Mouse (Mus musculus): ENCODE measurements around the gene Rwdd4a. TPM values are rescaled to one million over a fixed set of nuclear protein-coding genes. Genes with fewer than 3 reads are reported as not detected.

Gene Rwdd4a
- polyA plus RNA-seq (2014; fragmentation: Nextera tagmentation; extraction: Ambion mirVana) = 45.0 and 46.2 TPM in 2 replicates

GRCm38 (mm10) chr8:47533344-47534125 lies at the start of gene Rwdd4a, which contains the start of gene Trappc11:
TSS of gene Rwdd4a (plus strand) at chr8:47533664.
TSS of gene Trappc11 (minus strand) at chr8:47533470.
- Histone ChIP-seq H3K4me1 (ENCODE audit: control insufficient read depth, insufficient read depth, low read length) (peaks cover 6% of the 10 kb centered on the region; the same call in 1 of the 2 replicates), H3K27me3 (ENCODE audit: control insufficient read depth, insufficient read depth, low read length) (no peaks in the 10 kb centered on the region), H3K36me3 (ENCODE audit: control insufficient read depth, insufficient read depth, low read length) (no peaks in the 10 kb centered on the region), H3K4me3 (ENCODE audit: low read depth, low read length) (peak within 1 kb of the TSS; percentile 77), H3K4me2 (ENCODE audit: low read depth) (peak within 1 kb of the TSS; percentile 73), H3K9me3 (ENCODE audit: control insufficient read depth, low read length) (no peaks in the 10 kb centered on the region), H3K27ac (ENCODE audit: low read depth, low read length) (peak within 1 kb of the TSS; percentile 15; the same call in 1 of the 2 replicates), H3K9ac (ENCODE audit: low read length) (peak within 1 kb of the TSS; percentile 82)
- DNase-seq (ENCODE audit: low spot score) = peak; percentile 96
- WGBS = under 1% methylated on average over 65 of the region's 65 CpGs
- peak; percentile 100 for ATAC-seq (ENCODE audit: insufficient read depth, low FRiP score, low TSS enrichment)

DNA sequence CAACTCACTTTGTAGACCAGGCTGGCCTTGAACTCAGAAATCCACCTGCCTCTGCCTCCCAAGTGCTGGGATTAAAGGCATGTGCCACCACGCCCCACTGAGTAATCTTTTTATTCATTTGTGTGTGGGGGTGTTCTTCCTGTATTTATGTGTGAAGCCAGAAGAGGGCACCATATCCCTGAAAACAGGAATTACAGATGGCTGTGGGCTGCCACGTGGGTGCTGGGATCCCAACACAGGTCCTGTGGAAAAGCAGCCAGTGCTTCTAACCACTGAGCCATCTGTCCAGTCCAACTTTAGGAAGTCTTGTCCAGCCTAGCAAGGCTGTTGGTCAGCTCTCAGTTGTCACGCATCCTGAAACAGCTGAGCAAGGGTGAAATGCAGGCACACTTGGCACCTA lies 46.2 kb upstream of the Rwdd4a start:
- no peak overlapping the region for H3K4me3 ChIP-seq (ENCODE audit: low read depth, low read length)
- H3K27ac ChIP-seq (ENCODE audit: low read depth, low read length) = no peak overlapping the region
- H3K27me3 ChIP-seq (ENCODE audit: control insufficient read depth, insufficient read depth, low read length) = no peaks in the 10 kb centered on the region
- no peak for ATAC-seq (ENCODE audit: insufficient read depth, low FRiP score, low TSS enrichment)
- no peak overlapping the region for H3K4me2 ChIP-seq (ENCODE audit: low read depth)
- WGBS = 94% methylated on average over 3 of the region's 3 CpGs
- H3K9me3 ChIP-seq (ENCODE audit: control insufficient read depth, low read length) = 0 out of 2 replicates have a peak, but pooled peaks cover 3% of the 10 kb centered on the region
- H3K9ac ChIP-seq (ENCODE audit: low read length) = no peak overlapping the region
- H3K4me1 ChIP-seq (ENCODE audit: control insufficient read depth, insufficient read depth, low read length) = no peaks in the 10 kb centered on the region
- no peaks in the 10 kb centered on the region for H3K36me3 ChIP-seq (ENCODE audit: control insufficient read depth, insufficient read depth, low read length)
- no peak for DNase-seq (ENCODE audit: low spot score)

GRCm38 (mm10) chr8:47493106-47493505 lies 40.4 kb upstream of the Rwdd4a start:
- Histone ChIP-seq H3K4me1 (ENCODE audit: control insufficient read depth, insufficient read depth, low read length) (no peaks in the 10 kb centered on the region), H3K4me2 (ENCODE audit: low read depth) (no peak overlapping the region), H3K4me3 (ENCODE audit: low read depth, low read length) (no peak overlapping the region), H3K27ac (ENCODE audit: low read depth, low read length) (no peak overlapping the region), H3K9ac (ENCODE audit: low read length) (no peak overlapping the region), H3K9me3 (ENCODE audit: control insufficient read depth, low read length) (no peaks in the 10 kb centered on the region), H3K36me3 (ENCODE audit: control insufficient read depth, insufficient read depth, low read length) (peaks cover 9% of the 10 kb centered on the region), H3K27me3 (ENCODE audit: control insufficient read depth, insufficient read depth, low read length) (no peaks in the 10 kb centered on the region)
- WGBS = 90% methylated on average over 12 of the region's 12 CpGs
- ATAC-seq (ENCODE audit: insufficient read depth, low FRiP score, low TSS enrichment) (no peak), DNase-seq (ENCODE audit: low spot score) (no peak)

GRCm38 (mm10) chr8:47494602-47495153 lies 38.8 kb upstream of the Rwdd4a start:
- Histone ChIP-seq H3K4me2 (ENCODE audit: low read depth) (no peak overlapping the region), H3K4me3 (ENCODE audit: low read depth, low read length) (no peak overlapping the region), H3K36me3 (ENCODE audit: control insufficient read depth, insufficient read depth, low read length) (peaks cover 12% of the 10 kb centered on the region), H3K27me3 (ENCODE audit: control insufficient read depth, insufficient read depth, low read length) (no peaks in the 10 kb centered on the region), H3K27ac (ENCODE audit: low read depth, low read length) (no peak overlapping the region), H3K9ac (ENCODE audit: low read length) (no peak overlapping the region), H3K9me3 (ENCODE audit: control insufficient read depth, low read length) (no peaks in the 10 kb centered on the region), H3K4me1 (ENCODE audit: control insufficient read depth, insufficient read depth, low read length) (no peaks in the 10 kb centered on the region)
- WGBS = 88% methylated on average over 12 of the region's 12 CpGs
- DNase-seq (ENCODE audit: low spot score) = no peak
- ATAC-seq (ENCODE audit: insufficient read depth, low FRiP score, low TSS enrichment) = no peak

GRCm38 (mm10) chr8:47495428-47495827 lies 38.0 kb upstream of the Rwdd4a start:
- DNase-seq (ENCODE audit: low spot score) = no peak
- Histone ChIP-seq H3K27ac (ENCODE audit: low read depth, low read length) (no peak overlapping the region), H3K9me3 (ENCODE audit: control insufficient read depth, low read length) (no peaks in the 10 kb centered on the region), H3K9ac (ENCODE audit: low read length) (no peak overlapping the region), H3K4me3 (ENCODE audit: low read depth, low read length) (no peak overlapping the region), H3K36me3 (ENCODE audit: control insufficient read depth, insufficient read depth, low read length) (peaks cover 13% of the 10 kb centered on the region), H3K27me3 (ENCODE audit: control insufficient read depth, insufficient read depth, low read length) (no peaks in the 10 kb centered on the region), H3K4me1 (ENCODE audit: control insufficient read depth, insufficient read depth, low read length) (no peaks in the 10 kb centered on the region), H3K4me2 (ENCODE audit: low read depth) (no peak overlapping the region)
- 90% methylated on average over 6 of the region's 6 CpGs for whole genome bisulfite sequencing
- no peak for ATAC-seq (ENCODE audit: insufficient read depth, low FRiP score, low TSS enrichment)

DNA sequence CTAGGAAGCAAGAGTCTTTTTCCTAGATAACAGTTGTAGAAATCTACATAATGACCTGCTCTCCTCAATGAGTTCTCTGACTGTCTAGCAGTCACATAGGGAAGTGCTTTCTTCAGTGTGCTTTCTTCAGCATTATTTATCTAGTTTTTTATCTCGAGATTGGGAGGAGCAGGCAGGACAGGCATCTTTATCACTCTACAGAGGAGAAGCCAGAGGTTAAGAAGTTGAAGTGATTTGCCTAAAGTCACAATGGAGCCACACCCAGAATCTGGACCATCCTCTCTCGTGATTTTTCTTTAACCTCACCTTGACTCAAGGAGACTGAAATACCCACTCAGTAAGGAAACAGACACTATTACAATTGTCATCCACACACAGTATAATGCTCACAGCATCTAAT lies 31.5 kb upstream of the Rwdd4a start:
- no peak overlapping the region for H3K4me2 ChIP-seq (ENCODE audit: low read depth)
- WGBS = 84% methylated on average over 2 of the region's 2 CpGs

DNA sequence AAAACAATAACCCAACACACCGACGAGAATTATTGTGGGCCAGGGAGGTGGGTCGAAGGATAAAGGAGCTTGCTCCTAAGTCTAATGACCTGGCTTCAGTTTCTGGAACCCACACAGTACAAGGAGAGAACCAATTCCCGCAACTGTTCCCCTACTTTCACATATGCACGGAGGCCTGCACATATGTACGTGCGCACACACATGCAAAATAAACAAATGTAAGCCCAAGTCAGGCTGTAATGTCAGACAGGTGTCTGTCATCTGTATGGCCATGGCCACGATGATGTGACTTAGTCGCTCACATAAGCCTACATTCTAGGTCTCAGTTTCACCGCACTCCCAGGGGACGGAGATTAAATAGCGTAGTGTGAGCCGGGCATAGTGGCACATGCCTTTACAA lies 30.9 kb upstream of the Rwdd4a start:
- Histone ChIP-seq H3K4me3 (ENCODE audit: low read depth, low read length) (no peak overlapping the region), H3K27ac (ENCODE audit: low read depth, low read length) (no peak overlapping the region), H3K27me3 (ENCODE audit: control insufficient read depth, insufficient read depth, low read length) (no peaks in the 10 kb centered on the region), H3K4me2 (ENCODE audit: low read depth) (no peak overlapping the region), H3K4me1 (ENCODE audit: control insufficient read depth, insufficient read depth, low read length) (no peaks in the 10 kb centered on the region), H3K9me3 (ENCODE audit: control insufficient read depth, low read length) (no peaks in the 10 kb centered on the region), H3K9ac (ENCODE audit: low read length) (no peak overlapping the region), H3K36me3 (ENCODE audit: control insufficient read depth, insufficient read depth, low read length) (peaks cover 12% of the 10 kb centered on the region)
- 95% methylated on average over 13 of the region's 13 CpGs for WGBS
- DNase-seq (ENCODE audit: low spot score) (no peak), ATAC-seq (ENCODE audit: insufficient read depth, low FRiP score, low TSS enrichment) (no peak)

More for the DNA sequence above, 31.5 kb upstream of the Rwdd4a start:
- Histone ChIP-seq H3K36me3 (ENCODE audit: control insufficient read depth, insufficient read depth, low read length) (peaks cover 12% of the 10 kb centered on the region), H3K4me1 (ENCODE audit: control insufficient read depth, insufficient read depth, low read length) (no peaks in the 10 kb centered on the region), H3K4me3 (ENCODE audit: low read depth, low read length) (no peak overlapping the region), H3K9ac (ENCODE audit: low read length) (no peak overlapping the region), H3K27me3 (ENCODE audit: control insufficient read depth, insufficient read depth, low read length) (no peaks in the 10 kb centered on the region), H3K9me3 (ENCODE audit: control insufficient read depth, low read length) (no peaks in the 10 kb centered on the region), H3K27ac (ENCODE audit: low read depth, low read length) (no peak overlapping the region)
- ATAC-seq (ENCODE audit: insufficient read depth, low FRiP score, low TSS enrichment) (no peak), DNase-seq (ENCODE audit: low spot score) (no peak)

DNA sequence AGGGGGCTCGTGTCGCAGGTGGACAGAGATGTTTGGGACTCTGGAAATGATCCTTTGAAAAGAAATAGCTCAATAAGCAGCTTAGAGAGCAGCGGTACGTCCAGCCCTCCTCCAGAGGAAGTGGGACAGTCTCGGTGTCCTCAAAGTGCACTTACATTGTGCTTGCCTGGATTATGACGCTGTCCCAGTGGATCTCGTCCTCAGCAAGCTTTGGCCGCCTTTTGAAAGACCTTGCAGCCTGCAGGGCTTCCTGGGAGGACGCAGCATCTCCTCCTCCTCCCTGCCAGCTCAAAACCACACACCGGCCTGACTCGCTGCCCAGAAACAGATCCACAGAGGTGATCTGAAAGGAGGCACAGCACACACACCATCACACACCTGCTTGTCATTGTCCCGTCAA lies 28.0 kb upstream of the Rwdd4a start:
- no peak for ATAC-seq (ENCODE audit: insufficient read depth, low FRiP score, low TSS enrichment)
- peaks cover 8% of the 10 kb centered on the region for H3K36me3 ChIP-seq (ENCODE audit: control insufficient read depth, insufficient read depth, low read length)
- WGBS = 91% methylated on average over 12 of the region's 12 CpGs

GRCm38 (mm10) chr8:47510930-47511329 lies 22.5 kb upstream of the Rwdd4a start:
- Histone ChIP-seq H3K36me3 (ENCODE audit: control insufficient read depth, insufficient read depth, low read length) (peaks cover 5% of the 10 kb centered on the region), H3K27me3 (ENCODE audit: control insufficient read depth, insufficient read depth, low read length) (no peaks in the 10 kb centered on the region), H3K9ac (ENCODE audit: low read length) (no peak overlapping the region), H3K4me1 (ENCODE audit: control insufficient read depth, insufficient read depth, low read length) (no peaks in the 10 kb centered on the region), H3K27ac (ENCODE audit: low read depth, low read length) (no peak overlapping the region), H3K4me2 (ENCODE audit: low read depth) (no peak overlapping the region), H3K4me3 (ENCODE audit: low read depth, low read length) (no peak overlapping the region), H3K9me3 (ENCODE audit: control insufficient read depth, low read length) (no peaks in the 10 kb centered on the region)
- 93% methylated on average over 9 of the region's 9 CpGs for WGBS
- no peak for DNase-seq (ENCODE audit: low spot score)
- ATAC-seq (ENCODE audit: insufficient read depth, low FRiP score, low TSS enrichment) = no peak

More for the DNA sequence above, 28.0 kb upstream of the Rwdd4a start:
- Histone ChIP-seq H3K9ac (ENCODE audit: low read length) (no peak overlapping the region), H3K4me1 (ENCODE audit: control insufficient read depth, insufficient read depth, low read length) (no peaks in the 10 kb centered on the region), H3K27ac (ENCODE audit: low read depth, low read length) (no peak overlapping the region), H3K27me3 (ENCODE audit: control insufficient read depth, insufficient read depth, low read length) (no peaks in the 10 kb centered on the region), H3K9me3 (ENCODE audit: control insufficient read depth, low read length) (no peaks in the 10 kb centered on the region), H3K4me2 (ENCODE audit: low read depth) (no peak overlapping the region), H3K4me3 (ENCODE audit: low read depth, low read length) (no peak overlapping the region)
- no peak for DNase-seq (ENCODE audit: low spot score)

Data from neural tube, embryonic 11.5 days (tissue).